Mouse (Mus musculus) thymus, adult 2 months (tissue): ENCODE results near the gene Sepsecs.

ENCODE experiments used
- CTCF ChIP-seq: fragments of 200-500 bp; IDR thresholded peaks from 2 replicates; pipeline ENCODE4 v1.5.1; 2012; ENCODE audit warnings: mild to moderate bottlenecking, control low read depth, low read length, moderate library complexity, borderline replicate concordance; ENCODE audit not compliant: control insufficient read depth, poor library complexity, insufficient read depth; ENCODE audit errors: extremely low read depth
- POLR2A ChIP-seq: fragments of 200-500 bp; IDR thresholded peaks from 2 replicates; pipeline ENCODE4 v1.6.1; 2012; ENCODE audit warnings: mild to moderate bottlenecking, low read length, control low read depth, moderate library complexity; ENCODE audit not compliant: control insufficient read depth, poor library complexity, insufficient read depth; ENCODE audit errors: extremely low read depth

- TF ChIP-seq POLR2A (no peak), CTCF (no peak)
Observed at GRCm38 (mm10) chr5:52616549-52616948, 53.0 kb downstream of the Sepsecs start.
